Mouse (Mus musculus) brain, embryonic 18.5 days (tissue): ENCODE data around the gene Zbtb44.

ENCODE experiments used
- DNase-seq: peaks from one replicate; pipeline ENCODE4 v3.0.0-alpha.2; 2012; ENCODE audit warnings: low read depth, low spot score

Gene Zbtb44

DNA sequence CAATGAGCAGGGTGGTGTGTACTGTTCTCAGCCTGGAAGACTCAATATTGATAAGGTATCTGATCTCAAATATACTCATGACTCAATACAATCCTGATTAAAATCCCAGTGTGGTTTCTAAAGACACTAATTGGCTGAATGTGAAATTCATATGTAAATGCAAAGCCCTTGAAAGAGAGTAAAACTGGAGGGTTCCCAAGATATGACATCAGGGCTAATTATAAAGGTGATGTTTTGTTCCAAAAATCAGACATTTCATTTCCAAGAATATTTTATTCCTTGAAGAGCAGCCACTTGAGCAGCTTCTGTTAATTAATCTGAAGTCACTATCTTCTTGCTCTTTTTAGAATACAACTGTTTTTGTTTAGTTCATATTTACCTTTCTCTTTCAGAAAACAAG lies 85.1 kb downstream of the Zbtb44 start:
- peak; percentile 16 for DNase-seq

DNA sequence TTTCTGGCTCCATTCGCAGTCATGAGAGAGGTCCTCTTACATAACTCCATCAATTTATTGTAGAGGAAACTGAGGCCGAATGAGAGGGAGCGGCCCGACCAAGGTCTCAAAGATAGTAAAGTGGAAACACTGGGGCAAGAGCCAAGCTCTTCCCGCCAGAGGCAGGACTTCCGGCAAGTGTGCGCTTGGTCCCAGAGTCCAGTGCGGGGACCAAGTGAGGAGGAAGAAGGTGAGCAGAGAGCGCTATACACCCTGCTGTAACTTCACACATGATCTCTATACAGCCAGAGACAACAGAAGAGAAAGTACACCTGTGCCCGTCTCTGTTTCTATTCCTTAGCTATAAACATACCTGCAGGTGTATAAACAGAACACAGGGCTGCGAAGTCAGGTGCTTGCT lies 86.6 kb downstream of the Zbtb44 start:
- no peak for DNase-seq

DNA sequence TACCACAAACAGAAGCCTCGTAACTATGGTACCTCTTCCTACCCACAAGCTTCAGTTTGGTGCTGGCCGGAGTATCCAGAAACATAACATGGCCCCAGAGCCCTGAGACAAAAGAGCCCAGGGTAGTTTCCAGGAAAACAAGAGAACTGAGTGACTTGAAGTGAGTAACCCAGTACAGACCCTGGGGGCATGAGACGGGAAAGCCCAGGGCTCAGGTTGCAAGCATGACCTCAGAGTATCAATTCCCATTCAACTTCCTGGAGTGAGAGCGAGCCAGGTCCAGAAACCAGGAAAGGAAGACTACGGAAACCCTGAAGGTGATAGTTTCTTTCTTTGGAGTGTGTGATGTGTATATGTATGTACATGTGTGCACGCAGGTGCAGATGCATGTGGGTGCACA lies 87.0 kb downstream of the Zbtb44 start:
- DNase-seq, result no peak

- DNase-seq, result no peak
Observed at GRCm38 (mm10) chr9:31118520-31119298, 88.3 kb downstream of the Zbtb44 start.

DNA sequence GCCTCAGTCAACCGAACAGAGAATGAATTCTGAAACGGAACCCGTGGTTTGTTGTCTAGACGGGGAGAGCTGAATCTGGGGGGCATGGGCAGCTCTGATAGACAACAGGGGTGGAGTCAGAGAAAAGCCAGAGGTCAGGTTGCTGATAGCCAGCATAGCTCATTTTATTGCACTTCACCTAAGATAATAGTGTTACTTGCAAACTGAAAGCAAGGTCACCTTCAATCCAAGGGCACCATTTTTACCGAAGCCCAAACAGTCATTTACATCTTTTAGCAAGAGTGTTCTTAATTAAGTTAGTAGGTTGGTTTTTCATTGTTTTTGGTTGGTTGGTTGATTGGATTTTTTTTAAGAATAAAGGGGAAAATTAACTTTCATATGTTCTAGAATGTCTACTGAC lies 89.0 kb downstream of the Zbtb44 start:
- DNase-seq, result no peak

GRCm38 (mm10) chr9:31119882-31120532 lies 89.6 kb downstream of the Zbtb44 start:
- no peak for DNase-seq

DNA sequence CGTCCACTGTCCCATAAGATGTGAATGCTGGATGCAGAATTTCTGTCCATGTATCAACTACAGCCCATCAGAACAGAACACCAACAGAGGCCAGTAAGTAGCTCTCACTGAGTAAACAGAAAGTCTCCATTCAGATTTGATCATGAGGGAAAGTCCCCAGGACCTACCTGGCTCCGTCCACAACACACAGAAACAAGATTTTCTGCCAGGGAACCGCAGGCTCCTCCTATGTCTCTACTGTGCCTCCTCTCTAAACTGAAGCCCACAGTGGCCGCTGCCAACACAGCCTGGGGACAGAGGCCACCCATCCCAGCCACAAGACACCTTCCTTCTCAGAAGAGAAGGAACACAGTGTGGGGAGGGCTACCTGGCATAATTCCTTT lies 90.1 kb downstream of the Zbtb44 start:
- DNase-seq, result no peak

- DNase-seq, result no peak
Observed at GRCm38 (mm10) chr9:31122464-31123030, 92.1 kb downstream of the Zbtb44 start.
